ENCODE assay signal across 8 mouse cellular contexts in the genomic region with DNA sequence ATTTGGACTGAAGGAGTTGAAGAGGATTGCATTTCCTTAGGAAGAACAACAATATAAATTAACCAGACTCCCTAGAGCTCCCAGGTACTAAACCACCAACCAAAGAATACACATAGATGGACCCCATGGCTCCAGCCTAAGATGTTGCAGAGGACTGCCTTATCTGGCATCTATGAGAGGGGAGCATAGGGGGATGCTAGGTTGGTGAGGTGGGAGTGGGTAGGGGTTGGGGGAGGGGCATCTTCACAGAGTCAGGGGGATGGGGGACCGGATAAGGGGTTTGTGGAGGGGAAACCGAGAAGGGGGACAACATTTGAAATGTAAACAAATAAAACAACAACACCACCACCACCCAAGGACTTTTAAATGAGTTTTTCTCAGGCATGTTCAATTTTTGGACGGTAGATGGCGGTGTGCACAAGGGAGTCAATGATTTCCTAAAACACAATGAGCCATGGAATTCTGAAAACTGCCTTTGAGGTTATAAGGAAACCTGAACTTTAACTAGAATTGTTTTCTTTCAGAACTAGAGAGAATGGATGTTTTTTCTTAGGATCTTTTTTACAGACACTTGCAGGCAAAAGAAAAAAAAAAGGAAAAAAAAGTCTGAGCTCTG.
DNase-seq lines count a peak whose midpoint lies in the region; ATAC-seq and TF ChIP-seq lines count a peak whose summit lies in the region.
"Not testable (repeated sequence)": the region's sequence is repeated elsewhere in the genome, so short reads cannot be mapped to it uniquely, and the experiment has no call there.

No protein-coding gene starts in this region.

- not testable (repeated sequence) for H3K27me3 ChIP-seq in forebrain, embryonic 13.5 days; hindbrain, embryonic 10.5 days (ENCODE audit: insufficient read depth, poor library complexity, severe bottlenecking); kidney, postnatal 0 days (ENCODE audit: insufficient read depth, low read length); liver, postnatal 0 days (ENCODE audit: insufficient read depth, low read length); midbrain, embryonic 13.5 days; stomach, postnatal 0 days (ENCODE audit: control insufficient read depth, insufficient read depth, low read length)

- ATAC-seq in forebrain, embryonic 13.5 days = peak; percentile 44; the same call in 1 of the 2 replicates
- ATAC-seq in kidney, postnatal 0 days (replicated peaks; ENCODE audit: low FRiP score, low read depth); liver, postnatal 0 days; stomach, postnatal 0 days (ENCODE audit: low FRiP score, low TSS enrichment): not testable (repeated sequence)
- ATAC-seq in midbrain, embryonic 13.5 days = 0 out of 2 replicates have a peak, but pooled peaks have one; percentile 63

- H3K4me1 ChIP-seq in forebrain, embryonic 13.5 days; hindbrain, embryonic 10.5 days (replicated peaks); kidney, postnatal 0 days (replicated peaks; ENCODE audit: insufficient read depth, low read length); liver, postnatal 0 days (ENCODE audit: insufficient read depth); midbrain, embryonic 13.5 days (replicated peaks); stomach, postnatal 0 days (replicated peaks; ENCODE audit: control insufficient read depth, insufficient read depth): not testable (repeated sequence)

- peak; percentile 61 for TF ChIP-seq CTCF in kidney, postnatal 0 days (IDR thresholded peaks at IDR 0.05; ENCODE audit: low read depth)
- TF ChIP-seq CTCF in liver, postnatal 0 days (IDR thresholded peaks at IDR 0.05; ENCODE audit: low read depth) = peak; percentile 55
- peak; percentile 66 for TF ChIP-seq CTCF in stomach, postnatal 0 days (IDR thresholded peaks at IDR 0.05; ENCODE audit: low read depth)

- not testable (repeated sequence) for H3K36me3 ChIP-seq in forebrain, embryonic 13.5 days (ENCODE audit: poor library complexity, severe bottlenecking); hindbrain, embryonic 10.5 days; kidney, postnatal 0 days (ENCODE audit: insufficient read depth, low read length); liver, postnatal 0 days (replicated peaks; ENCODE audit: insufficient read depth, low read length); midbrain, embryonic 13.5 days; stomach, postnatal 0 days (ENCODE audit: control insufficient read depth, insufficient read depth, low read length)

- TF ChIP-seq EP300 in liver, postnatal 0 days (IDR thresholded peaks at IDR 0.05; ENCODE audit: low read depth); stomach, postnatal 0 days (optimal IDR thresholded peaks at IDR 0.05): not testable (repeated sequence)

- peak; percentile 24 for DNase-seq in MN1 (ENCODE audit: low spot score)
- DNase-seq in embryo, embryonic 10 days (ENCODE audit: low spot score) = peak; percentile 3
- DNase-seq in hindbrain, embryonic 10.5 days (ENCODE audit: low spot score) = peak; percentile 3
- DNase-seq in kidney, postnatal 0 days (ENCODE audit: low spot score) = peak; percentile 3
- DNase-seq in liver, postnatal 0 days; stomach, postnatal 0 days (ENCODE audit: low spot score): not testable (repeated sequence)

- WGBS in forebrain, embryonic 13.5 days = 4% methylated on average over 4 of the region's 4 CpGs
- 4% methylated on average over 4 of the region's 4 CpGs for WGBS in hindbrain, embryonic 10.5 days
- WGBS in kidney, postnatal 0 days = 7% methylated on average over 4 of the region's 4 CpGs
- 2% methylated on average over 4 of the region's 4 CpGs for WGBS in liver, postnatal 0 days (ENCODE audit: insufficient replicate concordance)
- WGBS in midbrain, embryonic 13.5 days = 3% methylated on average over 4 of the region's 4 CpGs
- 3% methylated on average over 4 of the region's 4 CpGs for WGBS in stomach, postnatal 0 days

- not testable (repeated sequence) for H3K4me3 ChIP-seq in forebrain, embryonic 13.5 days; hindbrain, embryonic 10.5 days; kidney, postnatal 0 days (replicated peaks; ENCODE audit: low read depth, low read length); liver, postnatal 0 days (ENCODE audit: low read depth, low read length); midbrain, embryonic 13.5 days (replicated peaks); stomach, postnatal 0 days (ENCODE audit: low read depth, low read length)

- not testable (repeated sequence) for H3K4me2 ChIP-seq in forebrain, embryonic 13.5 days; kidney, postnatal 0 days (ENCODE audit: low read length); liver, postnatal 0 days (ENCODE audit: low read depth, low read length); midbrain, embryonic 13.5 days (replicated peaks); stomach, postnatal 0 days (replicated peaks; ENCODE audit: low read depth)

- not testable (repeated sequence) for H3K27ac ChIP-seq in forebrain, embryonic 13.5 days; hindbrain, embryonic 10.5 days; kidney, postnatal 0 days; liver, postnatal 0 days (ENCODE audit: low read depth); midbrain, embryonic 13.5 days; stomach, postnatal 0 days (replicated peaks)

- not testable (repeated sequence) for H3K9me3 ChIP-seq in forebrain, embryonic 13.5 days (replicated peaks); hindbrain, embryonic 10.5 days; kidney, postnatal 0 days (replicated peaks; ENCODE audit: low read length); liver, postnatal 0 days (ENCODE audit: low read length); midbrain, embryonic 13.5 days; stomach, postnatal 0 days (ENCODE audit: control insufficient read depth, low read length)

- H3K9ac ChIP-seq in forebrain, embryonic 13.5 days; kidney, postnatal 0 days (ENCODE audit: low read depth, low read length); liver, postnatal 0 days (replicated peaks); midbrain, embryonic 13.5 days (replicated peaks); stomach, postnatal 0 days (ENCODE audit: low read length): not testable (repeated sequence)
